Mouse (Mus musculus) frontal cortex, postnatal 36 days (tissue): ENCODE measurements around the gene Ccr3.
"Not testable (repeated sequence)": the region's sequence is repeated elsewhere in the genome, so short reads cannot be mapped to it uniquely, and the experiment has no call there.

ENCODE experiments used
- DNase-seq, 2 experiments: peaks; one replicate each; pipeline ENCODE4 v3.0.0; 2022; ENCODE audit warnings: low spot score in 2 of 2

Ccr3 gene

DNA sequence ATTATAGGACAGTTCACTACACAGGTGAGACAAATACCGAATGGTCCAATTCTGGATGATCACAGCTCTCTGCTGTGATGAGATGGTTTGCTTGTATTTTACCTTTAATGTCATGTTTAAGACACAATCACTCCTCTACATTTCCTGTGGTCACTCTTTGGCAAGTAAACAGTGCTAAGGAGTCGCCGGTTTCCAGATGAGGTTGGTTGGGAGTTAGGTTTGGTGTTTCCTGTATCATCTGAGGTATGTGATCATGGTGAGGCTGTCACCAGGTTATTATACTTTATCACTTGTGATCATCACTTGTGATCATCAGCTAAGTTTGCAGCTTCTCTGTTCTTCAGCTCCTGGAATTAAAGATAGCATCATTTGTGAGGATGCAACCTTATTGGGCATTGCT, 19.2 kb downstream of the Ccr3 start:
- DNase-seq, result no peak

GRCm38 (mm10) chr9:124053532-124053931, 31.8 kb downstream of the Ccr3 start:
- DNase-seq, result no peak

DNA sequence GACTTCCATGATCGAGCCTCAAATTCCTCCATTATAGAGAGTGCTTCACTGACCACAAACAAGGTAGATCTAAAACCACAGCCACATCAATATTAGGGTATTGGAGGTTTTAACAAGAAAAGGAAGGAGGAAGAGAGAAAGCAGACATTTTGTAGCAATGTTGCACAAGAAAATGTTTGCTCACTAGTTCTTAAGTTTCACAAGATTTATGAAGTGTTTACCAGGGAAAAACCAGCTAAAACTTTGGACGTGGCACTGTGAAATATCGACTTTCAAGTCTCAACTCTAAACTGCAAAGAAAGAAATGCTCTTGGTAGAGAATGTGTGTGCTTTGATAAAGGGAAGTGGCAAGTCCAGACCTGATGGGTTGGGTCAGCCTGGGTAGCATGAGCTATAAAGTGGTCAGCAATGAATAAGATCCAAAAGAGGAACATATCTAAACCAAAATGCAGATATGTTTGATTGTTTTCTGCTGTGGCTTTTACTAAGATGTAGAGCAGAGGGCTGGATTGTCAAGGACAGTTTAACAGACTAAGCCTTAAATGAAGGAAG, 34.5 kb downstream of the Ccr3 start:
- DNase-seq, result no peak

- no peak for DNase-seq
Observed at GRCm38 (mm10) chr9:124059660-124060352, 38.0 kb downstream of the Ccr3 start.

- not testable (repeated sequence) for DNase-seq
Observed at GRCm38 (mm10) chr9:124061474-124062432, 40.0 kb downstream of the Ccr3 start.

DNA sequence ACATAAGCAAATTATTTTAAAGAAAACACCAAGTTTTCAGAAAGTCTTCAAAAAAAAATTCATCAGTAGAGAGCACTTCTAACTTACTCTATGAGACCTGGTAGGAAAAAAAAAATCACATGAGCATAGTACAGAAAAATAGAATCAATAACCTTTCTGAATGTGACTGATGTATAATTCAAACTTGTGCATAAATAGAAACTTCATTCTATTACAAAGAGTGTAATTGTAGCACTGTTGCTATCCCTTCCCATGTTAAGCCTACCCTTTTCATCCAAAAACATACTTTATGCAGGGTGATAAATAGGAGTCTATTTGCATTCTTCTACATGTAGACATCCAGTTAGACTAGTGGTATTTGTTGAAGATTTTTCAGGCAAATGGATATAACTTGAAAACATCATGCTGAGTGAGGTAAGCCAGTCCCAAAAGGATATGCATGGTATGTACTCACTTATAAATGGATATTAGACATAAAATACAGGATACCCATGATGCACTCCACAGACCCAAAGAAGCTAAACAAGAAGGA, 44.9 kb downstream of the Ccr3 start:
- DNase-seq, result no peak

GRCm38 (mm10) chr9:124068098-124069058, 46.6 kb downstream of the Ccr3 start:
- DNase-seq, result no peak

DNA sequence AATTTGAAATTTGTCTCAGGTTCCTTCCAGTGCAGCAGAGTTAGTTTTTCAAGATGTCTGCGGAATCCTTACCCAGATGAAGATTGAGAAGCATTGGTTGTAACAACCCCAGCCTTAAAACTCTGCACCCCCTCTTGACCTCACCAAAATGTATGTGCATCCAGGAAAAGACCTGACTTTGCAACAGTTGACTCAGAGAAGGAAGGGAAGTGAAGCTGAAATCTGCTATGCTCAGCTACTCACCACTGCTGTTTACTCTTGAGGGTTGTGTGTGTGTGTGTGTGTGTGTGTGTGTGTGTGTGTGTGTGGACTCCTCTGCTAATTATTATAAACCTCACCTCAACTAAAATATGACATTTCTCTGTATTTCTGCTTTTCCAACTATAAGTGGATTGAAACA, 49.7 kb downstream of the Ccr3 start:
- no peak for DNase-seq

DNA sequence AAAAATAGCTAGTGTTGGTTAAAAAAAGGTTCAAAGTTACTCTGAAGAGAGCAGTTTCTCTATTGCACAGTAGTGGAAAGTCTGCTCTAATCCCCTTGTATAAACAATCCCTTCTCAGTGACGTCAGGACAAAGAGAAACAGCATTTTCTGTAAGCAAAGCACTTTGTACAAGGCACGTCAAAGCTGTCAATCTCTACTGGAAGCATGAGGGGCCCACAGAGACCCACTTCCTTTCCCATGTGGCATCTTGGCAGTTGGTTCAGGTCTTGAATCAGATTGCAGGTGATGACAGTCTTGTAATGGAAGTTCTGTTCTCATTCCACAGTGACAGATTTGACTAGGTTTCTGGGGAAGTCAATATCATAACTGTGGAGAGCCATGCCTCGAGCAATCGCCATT, 58.0 kb downstream of the Ccr3 start:
- no peak for DNase-seq

DNA sequence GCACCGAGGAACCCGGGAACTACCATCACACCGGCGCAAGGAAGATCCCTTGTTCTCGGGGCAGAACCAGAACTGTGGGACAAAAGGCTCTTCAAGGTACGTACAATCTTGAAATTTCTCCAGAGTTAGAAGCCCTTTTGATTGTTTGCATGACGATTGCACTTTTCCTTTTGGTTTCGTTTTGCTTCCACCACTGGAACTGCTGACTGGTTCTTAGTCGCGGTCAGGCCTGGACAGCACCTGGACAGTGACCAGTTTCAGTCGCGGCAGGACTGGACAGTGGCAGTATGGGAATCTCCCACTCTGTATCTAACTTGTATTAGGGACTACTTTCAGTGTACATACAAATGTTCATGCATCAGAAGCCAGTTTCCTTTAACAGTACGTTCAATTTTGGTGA, 58.7 kb downstream of the Ccr3 start:
- not testable (repeated sequence) for DNase-seq
